Mouse (Mus musculus): Measurements from ENCODE around the gene Adamts4. TPM values are rescaled to one million over a fixed set of nuclear protein-coding genes. Genes with fewer than 3 reads are reported as not detected.

Gene Adamts4
- polyA plus RNA-seq, 1 experiment from 2014 or later = 8.3 TPM

DNA sequence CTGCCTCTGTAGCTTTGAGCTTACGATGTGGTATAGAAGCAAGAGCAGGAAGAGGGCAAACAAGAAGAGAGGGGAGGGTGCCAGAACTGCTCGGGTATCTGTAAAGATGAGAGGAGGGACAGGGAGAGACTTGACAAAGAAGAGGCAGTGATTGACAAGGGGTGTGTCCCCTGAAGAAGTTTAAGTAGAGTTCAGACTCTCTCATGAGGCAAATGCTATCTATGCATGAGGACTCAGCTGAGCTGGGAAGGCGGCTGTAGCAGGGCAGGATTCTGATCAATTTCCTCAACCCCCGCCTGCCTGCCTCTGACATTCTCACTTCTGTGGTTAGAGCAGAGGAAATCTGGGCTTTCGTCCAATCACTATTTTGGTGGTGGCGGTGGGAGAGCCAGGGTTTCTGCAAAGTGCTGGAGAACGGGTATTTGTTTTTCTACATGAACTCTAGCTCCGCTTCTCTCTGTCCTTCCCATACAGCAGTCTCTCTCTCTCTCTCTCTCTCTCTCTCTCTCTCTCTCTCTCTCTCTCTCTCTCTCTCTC is 12.4 kb downstream of the Adamts4 start:
- peak; percentile 86 for ATAC-seq (replicated peaks)
- H3K4me2 ChIP-seq (replicated peaks) = peak overlapping the region; percentile 50
- no peaks in the 10 kb centered on the region for H3K27me3 ChIP-seq
- no peaks in the 10 kb centered on the region for H3K9me3 ChIP-seq
- H3K27ac ChIP-seq (replicated peaks) = peak overlapping the region; percentile 94
- H3K36me3 ChIP-seq = no peaks in the 10 kb centered on the region
- H3K4me3 ChIP-seq = peak overlapping the region; percentile 29
- H3K4me1 ChIP-seq = peaks cover 18% of the 10 kb centered on the region
- peak overlapping the region; percentile 29; the same call in 1 of the 2 replicates for H3K9ac ChIP-seq (replicated peaks)
- under 1% methylated on average over 8 of the region's 8 CpGs for WGBS

DNA sequence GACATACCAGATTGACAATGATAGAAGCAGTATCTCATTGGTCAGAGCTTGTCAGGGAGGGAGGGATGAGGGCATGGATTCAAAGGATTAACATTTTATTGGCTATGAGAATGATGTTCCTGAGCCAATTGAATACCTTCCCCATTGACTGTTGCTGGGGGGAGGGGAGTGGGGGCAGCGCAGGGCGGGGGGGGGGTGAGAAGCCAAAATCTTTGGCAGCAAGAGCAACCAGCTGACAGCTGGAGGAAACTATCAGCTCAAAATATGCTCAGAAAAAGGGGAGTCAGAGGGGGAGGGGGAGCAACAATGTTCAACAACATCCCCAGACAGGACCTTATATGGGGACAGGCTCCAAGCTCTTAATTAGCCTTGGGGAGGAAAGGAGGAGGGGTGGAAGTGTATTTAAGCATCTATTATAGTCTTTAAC is 13.0 kb downstream of the Adamts4 start:
- WGBS = 0% methylated on average over 2 of the region's 2 CpGs
- peak overlapping the region; percentile 94 for H3K27ac ChIP-seq (replicated peaks)
- 0 out of 2 replicates have a peak overlapping the region, but pooled peaks have one; percentile 10 for H3K9ac ChIP-seq (replicated peaks)
- peaks cover 18% of the 10 kb centered on the region for H3K4me1 ChIP-seq
- no peaks in the 10 kb centered on the region for H3K9me3 ChIP-seq
- H3K27me3 ChIP-seq = no peaks in the 10 kb centered on the region
- peak; percentile 94 for ATAC-seq (replicated peaks)
- no peaks in the 10 kb centered on the region for H3K36me3 ChIP-seq
- peak overlapping the region; percentile 29; the same call in 1 of the 2 replicates for H3K4me3 ChIP-seq
- peak overlapping the region; percentile 50 for H3K4me2 ChIP-seq (replicated peaks)

DNA sequence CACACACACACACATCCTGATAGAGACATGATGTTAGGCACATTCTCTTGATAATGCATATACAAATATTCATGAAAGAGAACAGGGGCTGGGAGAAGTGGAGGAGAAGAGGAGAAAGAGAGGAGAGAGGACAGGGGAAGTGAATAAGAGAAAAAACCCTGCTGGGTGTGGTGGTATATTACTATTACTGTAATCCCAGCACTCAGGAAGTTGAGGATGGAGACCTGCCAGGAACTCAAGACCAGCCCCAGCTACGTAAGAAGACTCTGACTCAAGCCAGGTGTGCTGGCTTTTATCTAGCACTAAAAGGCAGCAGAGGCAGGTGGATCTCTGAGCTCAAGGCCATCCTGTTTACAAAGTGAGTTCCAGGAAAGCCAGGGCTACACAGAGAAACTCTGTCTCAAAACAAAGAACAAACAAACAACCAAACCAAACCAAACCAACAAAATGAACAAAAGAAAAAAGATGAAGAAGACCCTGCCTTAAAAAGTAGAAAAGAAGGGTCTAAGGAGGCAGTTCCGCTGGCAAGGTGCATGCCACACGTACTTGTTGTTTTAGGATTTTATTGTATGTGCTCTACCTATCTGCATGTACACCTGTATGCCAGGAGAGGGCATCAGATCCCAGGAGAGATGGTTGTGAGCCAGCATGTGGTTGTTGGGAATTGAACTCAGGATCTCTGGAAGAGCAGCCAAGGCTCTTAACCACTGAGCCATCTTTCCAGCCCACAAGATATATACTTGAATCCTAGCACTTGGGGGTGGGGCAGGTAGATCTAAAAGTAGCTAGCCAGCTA is 13.6 kb downstream of the Adamts4 start:
- 0 out of 2 replicates have a peak overlapping the region, but pooled peaks have one; percentile 10 for H3K9ac ChIP-seq (replicated peaks)
- peak overlapping the region; percentile 50 for H3K4me2 ChIP-seq (replicated peaks)
- WGBS = 65% methylated on average over 3 of the region's 3 CpGs
- no peaks in the 10 kb centered on the region for H3K36me3 ChIP-seq
- peaks cover 18% of the 10 kb centered on the region for H3K4me1 ChIP-seq
- no peaks in the 10 kb centered on the region for H3K27me3 ChIP-seq
- no peaks in the 10 kb centered on the region for H3K9me3 ChIP-seq
- peak overlapping the region; percentile 94 for H3K27ac ChIP-seq (replicated peaks)
- ATAC-seq (replicated peaks) = no peak
- H3K4me3 ChIP-seq = no peak overlapping the region

DNA sequence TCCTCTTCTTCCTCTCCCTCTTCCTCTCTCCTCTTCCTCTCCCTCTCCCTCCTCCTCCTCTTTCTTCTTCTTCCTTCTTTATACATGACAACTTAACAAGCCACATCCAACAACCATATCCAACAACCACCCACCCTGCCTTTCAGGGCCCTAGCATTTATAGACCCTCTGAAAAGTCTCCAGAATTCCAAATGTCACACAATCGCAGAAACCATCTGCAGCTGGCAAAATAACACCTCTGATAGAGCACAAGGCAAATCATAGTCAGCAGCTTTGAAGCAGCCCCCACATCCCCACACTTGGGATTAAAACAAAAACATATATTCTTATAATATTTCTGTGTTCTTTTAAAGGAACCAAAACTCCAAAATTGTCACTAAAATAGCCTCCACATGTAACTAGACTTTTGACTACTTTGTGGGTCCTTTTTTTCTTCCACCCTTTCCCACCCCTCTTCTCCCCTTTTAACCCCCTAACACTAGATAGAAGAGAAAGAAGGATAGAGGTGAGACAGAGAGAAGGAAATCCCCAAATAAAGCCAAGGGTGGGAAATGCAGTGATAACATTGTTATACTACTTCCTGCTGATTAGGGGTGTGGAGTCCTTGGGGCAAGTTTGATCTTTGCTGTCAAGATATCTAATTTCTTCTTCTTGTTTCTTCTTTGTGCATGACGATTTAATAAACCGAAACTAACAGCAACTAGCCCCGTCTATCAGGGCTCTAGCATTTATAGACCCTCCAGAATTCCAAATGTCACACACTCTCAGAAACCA is 15.9 kb downstream of the Adamts4 start:
- no peaks in the 10 kb centered on the region for H3K9me3 ChIP-seq
- no peak overlapping the region for H3K4me3 ChIP-seq
- H3K27ac ChIP-seq (replicated peaks) = no peak overlapping the region
- no peak overlapping the region for H3K9ac ChIP-seq (replicated peaks)
- H3K36me3 ChIP-seq = no peaks in the 10 kb centered on the region
- peaks cover 31% of the 10 kb centered on the region for H3K4me1 ChIP-seq
- ATAC-seq (replicated peaks) = no peak
- 83% methylated on average over 4 of the region's 4 CpGs for WGBS
- no peaks in the 10 kb centered on the region for H3K27me3 ChIP-seq
- H3K4me2 ChIP-seq (replicated peaks) = no peak overlapping the region

DNA sequence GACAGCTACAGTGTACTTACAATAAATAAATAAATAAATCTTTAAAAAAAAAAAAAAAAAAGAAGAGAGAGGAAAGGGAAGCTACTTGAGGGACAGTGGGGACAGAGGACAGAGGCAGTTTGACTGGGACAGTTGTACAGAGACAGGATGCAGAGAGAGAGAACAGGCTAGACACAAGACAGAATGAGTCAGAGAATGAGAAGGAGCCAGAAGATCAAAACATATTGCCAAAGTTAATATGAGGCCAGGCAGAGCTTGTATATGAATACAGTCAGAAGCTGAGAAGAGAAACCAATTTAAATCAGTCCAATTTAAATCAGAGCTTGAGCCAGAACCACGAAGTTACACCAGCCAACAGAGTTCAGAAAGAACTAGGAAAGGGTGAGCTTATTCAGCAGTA is 18.1 kb downstream of the Adamts4 start:
- H3K4me1 ChIP-seq = peaks cover 34% of the 10 kb centered on the region
- H3K9me3 ChIP-seq = no peaks in the 10 kb centered on the region
- no peak for ATAC-seq (replicated peaks)
- no peak overlapping the region for H3K4me2 ChIP-seq (replicated peaks)
- H3K4me3 ChIP-seq = no peak overlapping the region
- no peak overlapping the region for H3K27ac ChIP-seq (replicated peaks)
- peaks cover 10% of the 10 kb centered on the region for H3K36me3 ChIP-seq
- no peak overlapping the region for H3K9ac ChIP-seq (replicated peaks)
- no peaks in the 10 kb centered on the region for H3K27me3 ChIP-seq
- 51% methylated on average over 1 of the region's 1 CpGs for WGBS

DNA sequence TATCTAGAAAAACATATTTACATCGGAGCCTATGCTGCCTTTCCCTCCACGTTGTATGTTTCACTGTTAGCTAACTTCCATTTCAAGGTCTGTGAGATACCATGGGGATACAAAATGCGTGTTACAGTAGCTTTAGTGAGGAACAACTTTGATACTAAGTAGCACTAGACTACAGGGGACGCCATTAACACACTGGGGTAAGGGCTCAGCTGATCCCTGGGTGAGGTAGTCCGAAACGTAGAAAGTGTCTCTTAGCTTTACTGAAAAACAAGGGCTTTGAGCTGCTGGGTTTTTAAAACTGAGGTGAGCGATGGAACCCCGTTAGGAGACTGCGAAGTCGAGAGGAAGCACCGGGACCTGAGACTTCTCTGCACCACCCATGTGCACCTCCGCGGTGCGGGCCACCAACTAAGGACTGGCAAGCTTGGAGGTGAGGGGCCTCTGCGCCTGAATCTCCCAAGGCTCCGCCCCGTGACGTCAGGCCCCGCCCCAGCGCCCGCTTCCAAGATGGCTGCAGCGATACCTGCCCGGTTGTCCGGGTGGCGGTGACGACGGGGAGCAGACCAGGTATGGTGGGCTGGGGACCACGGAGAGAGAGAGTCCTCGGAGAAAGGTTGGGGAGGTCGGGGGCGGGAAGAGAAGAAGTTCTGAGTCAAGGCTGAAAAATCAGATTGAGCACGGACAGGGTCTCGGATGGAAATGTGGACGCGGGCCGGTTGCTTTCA is 19.8 kb downstream of the Adamts4 start, which contains the start of gene B4galt3:
TSS of gene B4galt3 (plus strand) at position 481 of the 725 bp plus-strand sequence.
- peak; percentile 95 for ATAC-seq (replicated peaks)
- WGBS = 3% methylated on average over 36 of the region's 36 CpGs
- peak within 1 kb of the TSS; percentile 59 for H3K27ac ChIP-seq (replicated peaks)
- H3K36me3 ChIP-seq = peaks cover 27% of the 10 kb centered on the region
- H3K4me1 ChIP-seq = peaks cover 28% of the 10 kb centered on the region
- H3K9ac ChIP-seq (replicated peaks) = peak within 1 kb of the TSS; percentile 76
- H3K27me3 ChIP-seq = no peaks in the 10 kb centered on the region
- H3K9me3 ChIP-seq = no peaks in the 10 kb centered on the region
- H3K4me2 ChIP-seq (replicated peaks) = peak within 1 kb of the TSS; percentile 89
- H3K4me3 ChIP-seq = peak within 1 kb of the TSS; percentile 87

DNA sequence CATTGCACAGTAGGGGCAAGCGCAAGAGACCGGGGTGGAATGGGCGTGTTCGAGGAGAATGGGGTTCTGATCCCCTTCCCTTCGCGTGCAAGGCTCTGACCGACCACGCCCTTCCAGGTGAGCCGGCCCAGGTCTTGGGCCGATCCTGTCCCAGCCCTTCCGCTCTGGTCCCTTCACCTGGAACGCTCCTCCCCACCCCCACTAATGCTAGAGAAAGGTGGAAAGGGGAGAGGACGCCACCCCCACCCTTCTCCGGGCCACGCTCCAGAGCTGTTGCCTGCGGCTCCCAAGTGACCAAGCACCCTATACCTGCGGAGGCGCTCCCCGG is 20.3 kb downstream of the Adamts4 start:
- ATAC-seq (replicated peaks) = peak; percentile 69
- H3K27ac ChIP-seq (replicated peaks) = peak overlapping the region; percentile 59; the same call in 1 of the 2 replicates
- 1% methylated on average over 19 of the region's 19 CpGs for WGBS
- peak overlapping the region; percentile 89 for H3K4me2 ChIP-seq (replicated peaks)
- no peaks in the 10 kb centered on the region for H3K27me3 ChIP-seq
- peaks cover 32% of the 10 kb centered on the region for H3K36me3 ChIP-seq
- peak overlapping the region; percentile 87 for H3K4me3 ChIP-seq
- H3K4me1 ChIP-seq = peaks cover 28% of the 10 kb centered on the region
- no peaks in the 10 kb centered on the region for H3K9me3 ChIP-seq
- H3K9ac ChIP-seq (replicated peaks) = peak overlapping the region; percentile 76

DNA sequence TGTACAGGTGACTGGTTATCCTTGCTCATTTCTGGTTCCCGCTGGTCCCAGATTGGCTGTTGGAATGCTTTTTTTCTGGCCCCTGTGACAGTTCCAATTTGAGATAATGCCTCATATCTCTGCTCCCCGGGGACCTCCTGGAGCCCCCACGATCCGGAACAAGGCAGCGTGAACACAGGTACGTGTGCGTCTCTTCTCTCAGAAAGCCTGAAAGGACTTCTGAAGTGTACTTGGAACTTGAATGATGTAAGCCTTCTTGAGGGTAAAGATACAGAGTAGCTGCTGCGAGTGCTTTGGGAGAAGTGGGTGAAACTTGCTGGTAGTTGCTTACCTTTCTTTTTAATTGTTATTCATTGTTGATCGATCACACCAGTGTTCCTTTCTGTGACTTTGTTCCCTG is 21.0 kb downstream of the Adamts4 start:
- peak overlapping the region; percentile 89 for H3K4me2 ChIP-seq (replicated peaks)
- H3K36me3 ChIP-seq = peaks cover 38% of the 10 kb centered on the region
- no peaks in the 10 kb centered on the region for H3K9me3 ChIP-seq
- no peak for ATAC-seq (replicated peaks)
- H3K4me3 ChIP-seq = peak overlapping the region; percentile 87
- H3K27me3 ChIP-seq = no peaks in the 10 kb centered on the region
- peak overlapping the region; percentile 76 for H3K9ac ChIP-seq (replicated peaks)
- 56% methylated on average over 9 of the region's 9 CpGs for WGBS
- H3K27ac ChIP-seq (replicated peaks) = no peak overlapping the region
- H3K4me1 ChIP-seq = peaks cover 28% of the 10 kb centered on the region

DNA sequence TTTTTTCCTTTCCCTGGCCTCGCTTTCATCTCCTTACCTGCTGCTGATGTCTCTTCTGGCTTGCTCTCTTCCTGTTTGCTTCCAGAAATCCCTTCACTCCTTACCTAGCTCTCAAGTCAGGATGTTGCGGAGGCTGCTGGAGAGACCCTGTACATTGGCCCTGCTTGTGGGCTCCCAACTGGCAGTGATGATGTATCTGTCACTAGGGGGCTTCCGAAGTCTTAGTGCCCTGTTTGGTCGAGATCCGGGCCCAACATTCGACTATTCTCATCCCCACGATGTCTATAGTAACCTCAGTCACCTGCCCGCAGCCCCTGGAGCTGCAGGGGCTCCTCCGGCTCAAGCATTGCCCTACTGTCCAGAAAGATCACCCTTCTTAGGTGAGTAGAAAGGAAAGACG is 21.4 kb downstream of the Adamts4 start:
- 69% methylated on average over 10 of the region's 10 CpGs for WGBS
- Histone ChIP-seq H3K4me2 (replicated peaks) (no peak overlapping the region), H3K9me3 (no peaks in the 10 kb centered on the region), H3K4me1 (peaks cover 28% of the 10 kb centered on the region), H3K9ac (replicated peaks) (no peak overlapping the region), H3K4me3 (no peak overlapping the region), H3K27ac (replicated peaks) (no peak overlapping the region), H3K36me3 (peaks cover 43% of the 10 kb centered on the region), H3K27me3 (no peaks in the 10 kb centered on the region)
- no peak for ATAC-seq (replicated peaks)

DNA sequence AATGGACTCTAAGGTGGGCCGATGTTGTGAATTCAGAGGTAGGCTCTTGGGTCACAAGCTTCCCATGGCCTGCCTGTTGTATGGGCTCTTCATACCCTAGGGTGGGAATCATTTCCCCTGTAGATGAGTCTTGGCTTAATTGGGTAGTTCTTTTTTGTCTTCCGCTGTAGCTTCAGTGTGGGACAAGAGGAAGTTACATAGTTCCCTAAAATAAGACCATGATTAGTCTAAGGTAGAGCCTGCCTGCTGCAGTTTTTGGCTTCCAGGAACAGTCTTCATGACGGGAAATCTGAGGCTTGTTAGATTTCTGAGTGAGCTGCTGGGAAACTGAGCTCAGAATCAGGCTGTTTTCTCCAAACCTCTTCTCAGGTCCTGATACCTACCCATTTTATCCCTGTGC is 21.9 kb downstream of the Adamts4 start:
- Histone ChIP-seq H3K27me3 (no peaks in the 10 kb centered on the region), H3K9ac (replicated peaks) (no peak overlapping the region), H3K4me3 (no peak overlapping the region), H3K36me3 (peaks cover 47% of the 10 kb centered on the region), H3K4me2 (replicated peaks) (no peak overlapping the region), H3K4me1 (peaks cover 28% of the 10 kb centered on the region), H3K27ac (replicated peaks) (no peak overlapping the region), H3K9me3 (no peaks in the 10 kb centered on the region)
- WGBS = 89% methylated on average over 3 of the region's 3 CpGs
- ATAC-seq (replicated peaks) = no peak

DNA sequence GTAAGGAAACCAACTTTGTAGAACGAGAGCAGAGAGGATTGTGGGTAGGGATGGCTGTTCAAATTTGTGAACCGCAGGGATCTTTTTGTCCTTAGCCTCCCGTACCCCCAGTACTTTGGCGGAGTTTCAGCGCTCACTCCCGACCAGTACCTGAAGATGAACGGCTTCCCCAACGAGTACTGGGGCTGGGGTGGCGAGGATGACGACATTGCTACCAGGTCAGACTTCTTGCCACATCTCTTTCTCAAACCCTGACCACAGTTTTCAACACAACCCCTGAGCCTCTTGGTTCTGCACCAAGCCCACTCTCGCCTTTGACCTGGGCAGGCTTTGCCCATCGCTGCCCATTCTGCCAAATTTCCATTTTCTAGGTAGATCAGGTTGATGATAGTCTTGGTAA is 23.9 kb downstream of the Adamts4 start:
- no peak for ATAC-seq (replicated peaks)
- Histone ChIP-seq H3K9me3 (no peaks in the 10 kb centered on the region), H3K4me1 (peaks cover 28% of the 10 kb centered on the region), H3K36me3 (peaks cover 60% of the 10 kb centered on the region), H3K27ac (replicated peaks) (no peak overlapping the region), H3K4me2 (replicated peaks) (no peak overlapping the region), H3K9ac (replicated peaks) (no peak overlapping the region), H3K27me3 (no peaks in the 10 kb centered on the region), H3K4me3 (no peak overlapping the region)
- 91% methylated on average over 12 of the region's 12 CpGs for WGBS

Measured in forebrain, embryonic 15.5 days (tissue).